ENCODE assay signal across 22 mouse cellular contexts in the genomic region with DNA sequence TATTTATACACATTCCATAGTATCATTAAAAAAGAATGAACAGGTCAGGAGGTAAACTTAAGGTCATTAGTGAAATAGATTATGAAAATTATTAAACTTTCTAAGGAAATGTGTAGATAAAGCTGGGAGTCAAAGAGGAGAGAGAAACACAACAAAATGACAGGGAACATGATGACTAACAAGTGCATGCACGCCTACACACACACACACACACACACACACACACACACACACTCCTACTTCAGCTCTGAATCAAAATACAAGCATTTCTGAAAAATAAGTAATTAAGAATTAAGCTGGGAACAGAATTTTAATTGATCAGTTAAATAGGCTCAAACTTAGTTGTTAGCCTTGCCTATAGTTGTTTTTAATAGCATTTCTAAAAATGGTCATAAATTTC. TPM values are rescaled to one million over a fixed set of nuclear protein-coding genes. Genes with fewer than 3 reads are reported as not detected.
DNase-seq lines count a peak whose midpoint lies in the region; ATAC-seq and TF ChIP-seq lines count a peak whose summit lies in the region.
"Had no signal": no experiment of that assay in that cellular context is flagged by ENCODE, and none has a peak within 500 bp of the region (broad histone marks: within the 10 kb centered on the region; RNA-seq: fewer than 3 reads in every experiment).

No protein-coding gene starts in this region.

- no peaks in the 10 kb centered on the region for H3K36me3 ChIP-seq in macrophage (ENCODE audit: inconsistent target)
- no peaks in the 10 kb centered on the region for H3K36me3 ChIP-seq in midbrain, embryonic 15.5 days (replicated peaks)
- H3K36me3 ChIP-seq: embryonic facial prominence, embryonic 13.5 days; embryonic facial prominence, embryonic 15.5 days; forebrain, embryonic 10.5 days; forebrain, embryonic 12.5 days had no signal

- no peak overlapping the region for H3K4me2 ChIP-seq in midbrain, embryonic 15.5 days
- H3K4me2 ChIP-seq: embryonic facial prominence, embryonic 13.5 days; embryonic facial prominence, embryonic 15.5 days; forebrain, embryonic 12.5 days had no signal

- DNase-seq in cerebellum, adult 2 months: no peak
- DNase-seq in cerebellum, postnatal 10 days: no peak
- DNase-seq in layer of hippocampus, adult 2 months (ENCODE audit: low spot score in 2 of 2): peak in 1 of 2 experiments; percentile 21
- DNase-seq in layer of hippocampus, adult 9-10 months (ENCODE audit: low spot score): no peak
- DNase-seq: adrenal gland, adult 2 months; adrenal gland, postnatal 10 days; adrenal gland, postnatal 25 days; cerebellum, adult 11 months; cerebellum, postnatal 14 days; cerebellum, postnatal 36 days; embryo, embryonic 11 days had no signal

- no peak overlapping the region for H3K9ac ChIP-seq in midbrain, embryonic 15.5 days
- H3K9ac ChIP-seq: embryonic facial prominence, embryonic 13.5 days; embryonic facial prominence, embryonic 15.5 days; forebrain, embryonic 12.5 days had no signal

- H3K4me3 ChIP-seq in cerebellum, adult 2 months (replicated peaks; ENCODE audit: insufficient read depth, low read depth, low read length): no peak overlapping the region
- H3K4me3 ChIP-seq in layer of hippocampus, adult 2 months: no peak overlapping the region
- H3K4me3 ChIP-seq in bone marrow macrophage, adult 2 months (ENCODE audit: insufficient read depth, low read length): no peak overlapping the region
- no peak overlapping the region for H3K4me3 ChIP-seq in macrophage (ENCODE audit: inconsistent target)
- no peak overlapping the region for H3K4me3 ChIP-seq in midbrain, embryonic 15.5 days
- H3K4me3 ChIP-seq: embryonic facial prominence, embryonic 13.5 days; embryonic facial prominence, embryonic 15.5 days; erythroblast, embryonic 14.5 days; forebrain, embryonic 10.5 days; forebrain, embryonic 12.5 days had no signal

- H3K4me1 ChIP-seq in cerebellum, adult 2 months (ENCODE audit: control insufficient read depth, insufficient read depth, low read length): peaks cover 28% of the 10 kb centered on the region; the same call in 1 of the 2 replicates
- peaks cover 48% of the 10 kb centered on the region for H3K4me1 ChIP-seq in bone marrow macrophage, adult 2 months (ENCODE audit: control insufficient read depth, insufficient read depth, low read length)
- H3K4me1 ChIP-seq in midbrain, embryonic 15.5 days: no peaks in the 10 kb centered on the region
- H3K4me1 ChIP-seq: forebrain, embryonic 10.5 days; forebrain, embryonic 12.5 days had no signal

- H3K27ac ChIP-seq in cerebellum, adult 2 months (ENCODE audit: insufficient read depth, low read length): peak overlapping the region; percentile 68; the same call in 1 of the 2 replicates
- H3K27ac ChIP-seq in layer of hippocampus, adult 2 months: peak overlapping the region; percentile 95
- peak overlapping the region; percentile 99 for H3K27ac ChIP-seq in bone marrow macrophage, adult 2 months (ENCODE audit: insufficient read depth, low read depth, low read length)
- peak overlapping the region; percentile 96 for H3K27ac ChIP-seq in macrophage
- no peak overlapping the region for H3K27ac ChIP-seq in midbrain, embryonic 15.5 days
- H3K27ac ChIP-seq: embryonic facial prominence, embryonic 13.5 days; embryonic facial prominence, embryonic 15.5 days; forebrain, embryonic 10.5 days; forebrain, embryonic 12.5 days had no signal

- H3K27me3 ChIP-seq in cerebellum, adult 2 months (ENCODE audit: control insufficient read depth, insufficient read depth, low read length): no peaks in the 10 kb centered on the region
- H3K27me3 ChIP-seq in midbrain, embryonic 15.5 days (replicated peaks): no peaks in the 10 kb centered on the region
- H3K27me3 ChIP-seq: embryonic facial prominence, embryonic 13.5 days; embryonic facial prominence, embryonic 15.5 days; forebrain, embryonic 12.5 days had no signal

- ATAC-seq in megakaryocyte, adult 5-6 weeks (ENCODE audit: poor library complexity, severe bottlenecking): no peak
- ATAC-seq in midbrain, embryonic 15.5 days (replicated peaks): no peak
- ATAC-seq: forebrain, embryonic 14.5 days; forebrain, embryonic 16.5 days had no signal

- H3K79me2 ChIP-seq in macrophage (ENCODE audit: inconsistent target): peaks cover 92% of the 10 kb centered on the region

- no peak for TF ChIP-seq POLR2A in cerebellum, adult 2 months (IDR thresholded peaks at IDR 0.05; ENCODE audit: borderline replicate concordance, insufficient read depth, low read length)
- no peak for TF ChIP-seq POLR2A in bone marrow macrophage, adult 2 months (IDR thresholded peaks at IDR 0.05; ENCODE audit: borderline replicate concordance, low read depth, low read length)

- H3K9me3 ChIP-seq in midbrain, embryonic 15.5 days: no peaks in the 10 kb centered on the region
- H3K9me3 ChIP-seq: embryonic facial prominence, embryonic 13.5 days; embryonic facial prominence, embryonic 15.5 days; forebrain, embryonic 10.5 days; forebrain, embryonic 12.5 days had no signal

- WGBS in cerebellum, adult 2 months: 62% methylated on average over 1 of the region's 1 CpGs
- 80% methylated on average over 1 of the region's 1 CpGs for WGBS in macrophage (ENCODE audit: missing documents)
- 93% methylated on average over 1 of the region's 1 CpGs for WGBS in midbrain, embryonic 15.5 days

- TF ChIP-seq CTCF in cerebellum, adult 2 months (IDR thresholded peaks at IDR 0.05; ENCODE audit: borderline replicate concordance, insufficient read depth, low read depth, low read length): no peak
- no peak for TF ChIP-seq CTCF in layer of hippocampus, adult 2 months (conservative IDR thresholded peaks at IDR 0.05)
- no peak for TF ChIP-seq CTCF in bone marrow macrophage, adult 2 months (IDR thresholded peaks at IDR 0.05; ENCODE audit: low read depth, low read length)

RNA-seq across cellular contexts. Expression of a gene that starts 14.8 kb away (rescaled TPM):
- polyA plus RNA-seq in cerebellum, adult 2 months (2012; rRNA removed): 230 and 250 TPM in 2 replicates
- total RNA-seq in layer of hippocampus, adult 2 months (2021): 100 to 1,000 TPM; 535 to 581 TPM
- 244 and 271 TPM in 2 replicates for polyA plus RNA-seq in bone marrow macrophage, adult 2 months (2012; ENCODE audit: insufficient read depth, insufficient read length, missing spikeins)
- 100 to 1,000 TPM in 24 of 26 experiments, 10 to 100 TPM in 2; 65.9 to 497 (median 172) TPM for total RNA-seq in macrophage (2018; cell fraction: chromatin; rRNA removed)
- total RNA-seq in macrophage (2018; cell fraction: cytosol; rRNA removed): 100 to 1,000 TPM; 265 to 638 (median 449) TPM
- total RNA-seq in macrophage (2018; cell fraction: nucleus; rRNA removed): 100 to 1,000 TPM; 187 to 425 (median 253) TPM
- polyA plus RNA-seq in macrophage (2018): 331 to 394 TPM (median 358 TPM) in 3 replicates
- 84.2 and 92.1 TPM in 2 replicates for total RNA-seq in megakaryocyte, adult 5-6 weeks (2015)
- total RNA-seq in megakaryocyte, adult 5-6 weeks (2017): 111 and 131 TPM in 2 replicates
- polyA plus RNA-seq in midbrain, embryonic 15.5 days (2015; fragmentation: Nextera tagmentation; extraction: Ambion mirVana): 128 and 133 TPM in 2 replicates

RNA-seq across cellular contexts. Expression of a gene that starts 14.9 kb away (rescaled TPM):
- 28.9 and 30.0 TPM in 2 replicates for polyA plus RNA-seq in cerebellum, adult 2 months (2012; rRNA removed)
- total RNA-seq in layer of hippocampus, adult 2 months (2021): 10 to 100 TPM; 59.2 to 61.1 TPM
- polyA plus RNA-seq in bone marrow macrophage, adult 2 months (2012; ENCODE audit: insufficient read depth, insufficient read length, missing spikeins): 67.2 TPM in 2 replicates
- total RNA-seq in macrophage (2018; cell fraction: chromatin; rRNA removed): 10 to 100 TPM in 23 of 26 experiments, 1 to 10 TPM in 3; 9.0 to 36.3 (median 14.4) TPM
- total RNA-seq in macrophage (2018; cell fraction: cytosol; rRNA removed): 100 to 1,000 TPM in 12 of 26 experiments, 10 to 100 TPM in 14; 50.2 to 132 (median 88.5) TPM
- total RNA-seq in macrophage (2018; cell fraction: nucleus; rRNA removed): 10 to 100 TPM; 28.2 to 97.2 (median 42.2) TPM
- 75.9 to 167 TPM (median 101 TPM) in 3 replicates for polyA plus RNA-seq in macrophage (2018)
- total RNA-seq in megakaryocyte, adult 5-6 weeks (2015): 66.0 and 77.7 TPM in 2 replicates
- total RNA-seq in megakaryocyte, adult 5-6 weeks (2017): 49.4 and 59.2 TPM in 2 replicates
- polyA plus RNA-seq in midbrain, embryonic 15.5 days (2015; fragmentation: Nextera tagmentation; extraction: Ambion mirVana): 58.6 and 60.8 TPM in 2 replicates

RNA-seq across cellular contexts. Expression of a gene that starts 48.3 kb away (rescaled TPM):
- 14.2 and 15.3 TPM in 2 replicates for polyA plus RNA-seq in cerebellum, adult 2 months (2012; rRNA removed)
- total RNA-seq in layer of hippocampus, adult 2 months (2021): 10 to 100 TPM; 41.4 to 43.0 TPM
- polyA plus RNA-seq in bone marrow macrophage, adult 2 months (2012; ENCODE audit: insufficient read depth, insufficient read length, missing spikeins): 13.6 and 18.4 TPM in 2 replicates
- total RNA-seq in macrophage (2018; cell fraction: chromatin; rRNA removed): 10 to 100 TPM in 21 of 26 experiments, 1 to 10 TPM in 5; 6.4 to 33.3 (median 26.1) TPM
- 10 to 100 TPM in 23 of 26 experiments, 1 to 10 TPM in 3; 8.1 to 16.9 (median 14.6) TPM for total RNA-seq in macrophage (2018; cell fraction: cytosol; rRNA removed)
- 10 to 100 TPM in 22 of 26 experiments, 1 to 10 TPM in 4; 7.8 to 32.6 (median 17.2) TPM for total RNA-seq in macrophage (2018; cell fraction: nucleus; rRNA removed)
- polyA plus RNA-seq in macrophage (2018): 5.9 to 6.7 TPM (median 6.2 TPM) in 3 replicates
- 36.9 and 41.7 TPM in 2 replicates for total RNA-seq in megakaryocyte, adult 5-6 weeks (2015)
- total RNA-seq in megakaryocyte, adult 5-6 weeks (2017): 13.9 and 17.6 TPM in 2 replicates
- 2.8 and 2.9 TPM in 2 replicates for polyA plus RNA-seq in midbrain, embryonic 15.5 days (2015; fragmentation: Nextera tagmentation; extraction: Ambion mirVana)
